Mouse (Mus musculus): Measurements from ENCODE around the gene Ppp1r14a. TPM values are rescaled to one million over a fixed set of nuclear protein-coding genes. Genes with fewer than 3 reads are reported as not detected.
A peak's percentile ranks its signal among the peaks of the same experiment; 100 is the strongest.

Ppp1r14a gene
- total RNA-seq, 1 experiment from 2014 or later, result not detected

- ATAC-seq (replicated peaks; ENCODE audit: low read depth, poor library complexity, severe bottlenecking), result peak; percentile 4; the same call in 1 of the 2 replicates
These were observed 29.2 kb downstream of the Ppp1r14a start for GRCm38 (mm10) chr7:29318115-29318911.

- peak; percentile 34; the same call in 1 of the 2 replicates for ATAC-seq (replicated peaks; ENCODE audit: low read depth, poor library complexity, severe bottlenecking)
These were observed 30.5 kb downstream of the Ppp1r14a start for GRCm38 (mm10) chr7:29319337-29320307.

GRCm38 (mm10) chr7:29327087-29327486 is 38.0 kb downstream of the Ppp1r14a start:
- no peak for ATAC-seq (replicated peaks; ENCODE audit: low read depth, poor library complexity, severe bottlenecking)

- no peak for ATAC-seq (replicated peaks; ENCODE audit: low read depth, poor library complexity, severe bottlenecking)
These were observed 39.9 kb downstream of the Ppp1r14a start for GRCm38 (mm10) chr7:29328984-29329383.

GRCm38 (mm10) chr7:29334156-29334555 is 45.0 kb downstream of the Ppp1r14a start:
- ATAC-seq (replicated peaks; ENCODE audit: low read depth, poor library complexity, severe bottlenecking), result no peak

GRCm38 (mm10) chr7:29335276-29335675 is 46.2 kb downstream of the Ppp1r14a start:
- no peak for ATAC-seq (replicated peaks; ENCODE audit: low read depth, poor library complexity, severe bottlenecking)

GRCm38 (mm10) chr7:29335841-29336671 is 46.9 kb downstream of the Ppp1r14a start:
- no peak for ATAC-seq (replicated peaks; ENCODE audit: low read depth, poor library complexity, severe bottlenecking)

GRCm38 (mm10) chr7:29336795-29337319 is 47.7 kb downstream of the Ppp1r14a start:
- ATAC-seq (replicated peaks; ENCODE audit: low read depth, poor library complexity, severe bottlenecking), result no peak

- ATAC-seq (replicated peaks; ENCODE audit: low read depth, poor library complexity, severe bottlenecking), result no peak
These were observed 48.7 kb downstream of the Ppp1r14a start for GRCm38 (mm10) chr7:29337766-29338165.

- no peak for ATAC-seq (replicated peaks; ENCODE audit: low read depth, poor library complexity, severe bottlenecking)
These were observed 49.3 kb downstream of the Ppp1r14a start for GRCm38 (mm10) chr7:29338351-29338919.

- peak; percentile 76 for ATAC-seq (replicated peaks; ENCODE audit: low read depth, poor library complexity, severe bottlenecking)
These were observed 50.0 kb downstream of the Ppp1r14a start for GRCm38 (mm10) chr7:29338984-29339679.

- ATAC-seq (replicated peaks; ENCODE audit: low read depth, poor library complexity, severe bottlenecking), result no peak
These were observed 51.1 kb downstream of the Ppp1r14a start for GRCm38 (mm10) chr7:29340247-29340646.

GRCm38 (mm10) chr7:29340838-29341237 is 51.7 kb downstream of the Ppp1r14a start:
- no peak for ATAC-seq (replicated peaks; ENCODE audit: low read depth, poor library complexity, severe bottlenecking)

- ATAC-seq (replicated peaks; ENCODE audit: low read depth, poor library complexity, severe bottlenecking), result no peak
These were observed 52.6 kb downstream of the Ppp1r14a start for GRCm38 (mm10) chr7:29341722-29342121.

- ATAC-seq (replicated peaks; ENCODE audit: low read depth, poor library complexity, severe bottlenecking), result 0 out of 2 replicates have a peak, but pooled peaks have one; percentile 20
These were observed 53.5 kb downstream of the Ppp1r14a start for GRCm38 (mm10) chr7:29342489-29343092.

Data from common myeloid progenitor, adult 5-6 weeks (primary cell).